Mouse (Mus musculus): ENCODE results near the gene Lpar2.

- TF ChIP-seq CTCF (conservative IDR thresholded peaks at IDR 0.05 in 1 of 2, IDR thresholded peaks at IDR 0.05 in 1 of 2; ENCODE audit: low read depth in 2 of 2, low read length in 2 of 2) (no peak), BHLHE40 (IDR thresholded peaks at IDR 0.05; ENCODE audit: low read depth, low read length) (no peak), ELF1 (IDR thresholded peaks at IDR 0.05; ENCODE audit: low read depth, low read length) (no peak), USF1 (IDR thresholded peaks at IDR 0.05; ENCODE audit: low read depth, low read length) (no peak), MXI1 (IDR thresholded peaks at IDR 0.05; ENCODE audit: low read depth, low read length) (no peak), E2F4 (IDR thresholded peaks at IDR 0.05; ENCODE audit: insufficient replicate concordance, low read depth, low read length) (no peak), MAX (IDR thresholded peaks at IDR 0.05; ENCODE audit: low read length) (no peak), POLR2A (IDR thresholded peaks at IDR 0.05; ENCODE audit: low read depth, low read length) (no peak), MEF2A (IDR thresholded peaks at IDR 0.05; ENCODE audit: borderline replicate concordance, low read depth, low read length) (no peak), HCFC1 (IDR thresholded peaks at IDR 0.05; ENCODE audit: low read depth, low read length) (no peak), EP300 (IDR thresholded peaks at IDR 0.05; ENCODE audit: low read length) (no peak)
Measured at GRCm38 (mm10) chr8:69864180-69864579, 42.0 kb downstream of the Lpar2 start.
